Mouse (Mus musculus): Measurements from ENCODE around the gene Abhd14a.
"Not testable (repeated sequence)": the region's sequence is repeated elsewhere in the genome, so short reads cannot be mapped to it uniquely, and the experiment has no call there.

- not testable (repeated sequence) for TF ChIP-seq FLI1 (IDR thresholded peaks at IDR 0.05; ENCODE audit: low read length); GATA1 (IDR thresholded peaks at IDR 0.05; ENCODE audit: borderline replicate concordance, low read length)
These were observed 40.1 kb upstream of the Abhd14a start for GRCm38 (mm10) chr9:106487602-106488001.
